Mouse (Mus musculus) layer of hippocampus, adult 11-12 months (tissue): ENCODE measurements at regions not wholly inside any gene's neighbourhood (a gene's known extent, or its start where the extent isn't known, plus 50 kb on each side); places are given as distances from the start of the nearest gene placed in this dataset.

Experiments
- DNase-seq: peaks from one replicate; pipeline ENCODE4 v3.0.0; 2022; ENCODE audit warnings: low spot score

DNA sequence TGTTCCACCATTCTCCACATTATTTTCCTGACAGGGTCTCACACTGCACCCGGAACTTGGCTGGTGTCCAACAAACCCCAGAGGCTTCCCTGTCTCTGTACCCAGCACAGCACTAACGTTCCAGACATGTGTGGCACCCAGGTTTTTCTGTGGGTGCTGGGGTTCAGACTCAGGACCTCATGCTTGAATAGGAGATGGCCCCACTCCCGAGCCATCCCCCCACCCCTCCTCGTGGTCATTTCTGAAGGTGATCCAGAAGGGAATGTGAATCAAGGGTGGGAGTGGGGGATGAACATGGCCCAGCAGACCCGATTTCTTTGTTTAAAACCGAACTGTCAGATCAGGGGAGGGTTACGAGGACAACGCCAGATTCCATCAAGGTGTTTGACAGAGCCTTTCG is 245.6 kb downstream of the Tbc1d1 start:
- DNase-seq: no peak

DNA sequence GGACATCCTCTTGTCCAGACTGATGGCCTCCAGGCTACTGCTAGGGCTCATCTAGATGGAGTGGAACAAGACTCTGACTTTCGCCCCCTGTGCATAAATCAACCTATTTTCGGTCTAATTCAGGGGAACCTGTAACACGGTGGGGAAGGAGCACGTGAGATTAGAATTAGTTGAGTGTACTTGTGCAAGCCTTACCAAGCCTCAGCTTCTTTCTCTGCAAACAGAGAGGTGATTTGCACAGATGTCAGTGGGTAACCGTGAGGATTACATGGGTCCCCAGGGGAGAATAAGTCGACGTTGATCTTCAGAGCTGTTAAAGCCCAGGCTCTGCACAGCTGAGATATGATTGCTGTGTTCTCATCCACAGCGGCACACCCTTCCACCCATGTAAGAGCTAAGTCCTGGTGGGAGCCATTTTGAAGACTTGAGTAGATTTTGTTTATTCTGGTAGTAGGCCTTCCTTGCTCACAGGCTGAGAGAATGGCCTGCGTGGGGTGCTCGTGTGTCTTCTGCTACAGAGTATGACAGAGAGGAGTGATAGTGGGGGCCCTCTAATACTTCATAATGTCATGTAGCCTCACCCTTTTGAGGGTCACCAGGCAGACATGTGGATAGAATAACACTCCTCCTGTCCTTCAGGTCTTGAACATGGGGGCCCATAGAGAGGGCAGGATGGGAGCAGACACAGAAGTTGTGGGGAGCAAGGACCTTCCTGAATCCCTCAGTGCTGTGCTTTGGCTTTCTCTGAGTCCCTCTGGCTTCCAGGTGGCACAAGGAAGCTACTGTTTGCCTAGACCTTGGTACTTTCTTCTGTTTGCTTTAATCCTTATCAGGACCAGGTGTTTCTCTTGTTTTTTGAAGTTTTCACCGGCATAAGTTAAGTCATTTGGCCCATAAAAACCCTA is 247.2 kb downstream of the Tbc1d1 start:
- DNase-seq: no peak

DNA sequence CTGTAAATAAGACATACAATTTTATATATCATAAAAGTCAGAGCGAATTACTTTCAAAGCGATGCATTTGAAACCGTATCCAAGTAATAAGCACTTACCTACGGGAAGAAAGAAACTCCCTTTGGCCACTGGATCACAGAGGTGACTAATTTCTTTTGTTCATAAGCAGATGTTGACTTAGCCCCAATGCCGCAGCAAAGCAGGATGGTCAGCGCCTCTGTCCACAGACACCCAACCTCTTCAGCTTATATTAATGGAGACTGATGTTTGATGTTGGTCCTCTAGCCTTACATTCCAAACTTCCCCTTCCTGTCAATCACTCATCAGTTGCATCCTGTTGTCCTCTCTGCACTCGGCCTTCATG is 247.9 kb downstream of the Tbc1d1 start:
- no peak for DNase-seq

DNA sequence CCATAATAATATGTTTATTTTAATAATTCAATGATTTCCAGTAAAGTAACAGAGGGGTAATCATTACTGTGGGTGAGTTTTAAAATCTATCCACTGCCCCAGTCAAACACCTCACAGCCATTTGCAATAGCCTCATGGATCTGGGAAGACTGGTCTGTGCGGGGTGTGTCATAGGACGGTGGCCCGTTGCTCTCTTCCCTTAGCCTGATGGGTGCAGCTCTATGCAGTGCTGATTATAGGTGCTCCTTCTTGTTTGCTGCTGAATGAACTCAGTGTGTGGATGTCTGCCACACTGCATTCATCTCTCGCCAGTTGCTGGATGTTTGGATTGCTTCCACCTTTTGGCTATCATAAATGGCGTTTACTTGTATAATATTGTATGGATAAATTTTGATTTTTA is 248.4 kb downstream of the Tbc1d1 start:
- DNase-seq: no peak

DNA sequence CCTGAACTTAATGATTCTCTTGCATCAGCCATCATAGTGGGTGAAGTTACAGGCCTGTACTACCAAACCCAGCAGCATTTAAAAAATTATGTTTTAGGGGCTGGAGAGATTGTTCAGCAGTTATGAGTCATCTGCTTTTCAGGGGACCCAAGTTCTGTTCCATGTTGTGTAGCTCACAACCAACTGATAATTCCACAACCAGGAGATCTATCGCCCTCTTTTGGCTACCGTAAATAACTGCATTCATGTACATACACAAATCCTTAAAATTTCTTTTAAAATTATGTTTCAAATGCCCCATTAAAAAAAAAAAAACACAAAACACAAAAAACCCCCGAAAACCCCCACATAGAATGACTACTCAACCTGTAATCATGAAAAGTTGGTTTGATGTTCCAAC is 252.8 kb downstream of the Tbc1d1 start:
- DNase-seq: no peak

DNA sequence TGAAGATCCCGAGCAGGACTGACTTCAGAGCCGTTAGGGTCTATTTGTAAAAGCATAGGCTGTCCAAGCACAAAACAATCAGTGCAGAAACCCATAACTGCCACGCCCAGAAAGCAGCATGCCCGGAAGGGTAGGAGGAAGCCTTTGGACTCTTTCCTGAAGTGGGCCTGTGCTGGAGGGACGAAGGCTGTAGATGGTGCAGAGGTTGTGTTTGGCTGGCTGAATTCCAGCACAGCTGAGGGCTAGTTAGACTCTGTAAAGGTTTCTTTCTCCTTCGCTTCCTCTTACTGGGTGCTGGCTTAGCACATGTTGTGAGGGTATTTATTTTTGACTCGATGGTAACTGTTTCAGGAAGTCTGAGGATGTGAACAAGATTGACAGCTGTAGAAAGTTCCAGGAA is 254.5 kb downstream of the Tbc1d1 start:
- peak; percentile 34 for DNase-seq

DNA sequence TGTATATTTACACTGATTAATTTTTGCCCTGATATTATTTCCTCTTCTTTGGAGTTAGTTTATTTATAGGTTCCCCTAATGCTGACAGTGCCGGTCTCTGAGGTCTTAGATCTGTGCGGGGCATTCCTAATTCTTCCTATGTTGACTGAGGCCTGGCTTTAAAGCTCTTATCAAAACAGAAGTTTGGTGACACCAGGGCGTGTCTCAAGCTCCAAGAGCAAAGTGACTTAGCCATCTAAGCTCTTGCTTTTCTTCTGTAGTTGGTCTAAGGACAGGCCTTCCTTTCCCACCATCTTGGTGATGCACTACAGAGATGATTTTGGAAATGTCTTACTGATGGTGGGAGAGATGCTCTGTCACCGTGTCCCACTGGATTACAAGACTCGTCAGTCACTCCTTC is 258.4 kb downstream of the Tbc1d1 start:
- no peak for DNase-seq

DNA sequence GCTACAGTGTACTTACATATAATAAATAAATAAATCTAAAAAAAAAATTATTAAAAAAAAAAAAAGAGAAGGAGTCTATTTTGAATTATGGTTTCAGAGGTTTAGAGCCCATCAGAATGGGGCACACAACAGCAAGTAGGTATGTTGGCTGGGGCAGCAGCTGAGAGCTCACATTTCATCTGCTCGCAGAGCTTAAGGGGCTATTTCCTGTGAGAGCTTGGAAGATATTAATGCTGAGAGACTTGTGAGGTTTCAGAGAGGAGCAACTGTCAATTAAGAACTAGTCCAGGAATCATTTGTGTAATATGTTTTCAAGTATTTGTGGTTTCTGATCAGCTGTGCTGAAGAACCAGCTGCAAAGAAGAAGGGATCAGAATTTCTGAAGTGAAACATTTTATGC is 263.3 kb downstream of the Tbc1d1 start:
- DNase-seq: no peak

DNA sequence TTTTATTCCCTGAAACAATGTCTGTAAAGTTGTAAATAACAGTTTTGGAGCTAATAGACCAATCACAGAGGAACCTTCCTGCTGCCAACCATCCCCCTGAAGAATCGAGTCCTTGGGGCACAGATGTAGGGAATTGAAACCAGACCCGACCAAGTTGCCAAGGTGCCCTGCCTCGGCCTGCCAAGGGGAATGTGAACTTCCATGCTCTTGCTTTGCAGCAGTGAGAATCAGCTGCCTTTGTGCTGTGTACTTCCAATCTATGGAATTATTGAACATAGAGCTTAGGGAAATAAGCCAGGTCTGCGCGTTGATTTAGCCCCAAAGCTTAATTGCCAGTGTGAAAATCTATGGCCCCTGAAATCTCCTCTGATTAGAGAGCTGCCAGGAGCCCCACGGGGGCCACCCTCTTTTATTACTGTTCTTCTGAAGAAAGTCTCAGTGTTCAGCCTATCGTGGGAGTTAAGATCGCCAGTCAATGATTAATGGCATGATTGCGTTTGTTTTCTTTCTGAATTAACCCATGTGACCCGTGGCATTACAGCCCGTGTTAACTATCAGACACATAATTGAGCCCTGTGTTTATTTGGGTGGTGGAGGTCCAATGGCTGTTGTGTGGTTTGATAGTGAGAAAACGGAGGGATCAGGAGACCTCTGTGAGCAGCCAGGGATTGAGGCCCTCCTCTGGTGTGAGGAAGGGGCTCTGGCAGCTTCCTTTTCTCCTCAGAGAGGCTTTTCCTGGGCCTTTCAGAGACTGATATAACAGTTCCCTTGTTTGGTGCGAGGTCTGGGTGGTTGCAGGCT is 266.9 kb downstream of the Tbc1d1 start:
- peak; percentile 11 for DNase-seq

DNA sequence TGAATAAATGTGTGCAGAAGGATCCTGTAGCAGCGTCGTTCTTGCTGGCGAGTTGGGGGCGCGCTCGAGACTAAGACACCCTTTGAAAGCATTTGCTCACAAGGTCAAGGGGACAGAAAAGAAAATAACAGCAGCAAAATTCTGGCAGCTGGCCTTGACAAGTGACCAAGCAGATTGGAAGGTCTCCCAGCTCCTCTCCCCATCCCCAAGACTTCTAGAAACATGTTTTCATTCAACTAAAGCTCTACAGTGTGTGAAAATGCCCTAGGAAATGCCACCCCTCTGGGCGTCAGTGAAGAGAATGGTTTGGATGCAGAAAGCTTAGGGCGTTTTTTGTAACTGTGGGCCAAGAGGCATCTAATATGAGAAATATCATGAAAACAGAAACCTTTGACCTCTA is 272.7 kb downstream of the Tbc1d1 start:
- no peak for DNase-seq

DNA sequence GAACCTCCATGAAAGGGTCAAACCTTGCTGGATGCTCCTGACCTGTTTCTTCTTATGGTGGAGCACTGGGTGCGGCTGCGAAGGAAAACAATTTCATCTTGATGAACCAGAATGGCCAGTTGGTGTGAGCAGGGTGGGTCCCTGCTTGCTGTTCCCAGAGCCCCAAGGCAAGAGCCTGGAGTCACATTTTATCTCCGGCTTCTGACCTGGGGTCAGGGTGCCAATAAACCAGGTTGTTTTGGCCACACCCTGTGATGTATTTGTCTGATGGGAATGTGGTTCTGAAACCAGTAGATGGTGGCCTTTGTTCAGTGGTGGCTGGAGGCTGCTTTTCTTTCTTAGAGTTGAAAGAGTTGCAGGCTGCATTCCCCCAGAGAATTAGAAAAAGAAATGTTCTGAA is 274.4 kb downstream of the Tbc1d1 start:
- DNase-seq: no peak

DNA sequence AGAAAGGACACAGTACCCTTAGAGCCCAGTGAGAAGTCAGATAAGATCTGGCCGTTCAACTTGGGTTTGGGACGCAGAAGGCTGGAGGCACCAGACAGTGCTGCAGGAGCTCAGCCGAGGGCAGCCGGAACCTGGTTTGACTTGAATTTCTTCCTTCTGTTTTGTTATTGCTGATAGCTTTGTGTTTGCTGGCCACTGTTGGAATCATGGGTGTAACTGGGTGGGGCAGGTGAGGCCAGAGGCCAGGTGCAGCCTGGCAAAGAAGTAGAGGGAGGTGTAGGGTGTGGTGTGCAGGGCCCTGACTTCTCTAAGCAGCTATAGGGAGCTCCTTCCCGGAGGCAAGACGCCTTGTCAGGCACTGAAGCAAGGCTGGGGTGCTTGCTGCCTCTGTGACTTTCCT is 275.5 kb downstream of the Tbc1d1 start:
- DNase-seq: no peak

DNA sequence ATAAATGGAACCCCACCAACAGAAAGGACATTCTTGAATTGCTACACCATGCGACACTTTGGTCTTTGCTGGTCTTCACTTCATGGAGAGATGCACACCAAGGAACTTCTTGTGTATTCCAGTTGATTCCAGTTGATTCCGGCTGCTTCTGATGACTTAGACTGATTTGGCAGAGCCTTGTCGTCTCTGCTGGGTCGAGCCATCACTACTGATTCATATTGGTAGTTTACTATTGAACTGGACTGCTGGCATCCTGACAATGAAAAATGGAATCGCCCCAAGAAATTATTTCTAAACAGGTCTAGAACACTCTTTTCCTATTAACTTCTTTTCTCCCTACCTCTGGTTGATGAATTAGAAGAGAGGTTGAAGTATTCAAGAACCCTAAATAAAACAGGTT is 277.7 kb downstream of the Tbc1d1 start:
- no peak for DNase-seq

DNA sequence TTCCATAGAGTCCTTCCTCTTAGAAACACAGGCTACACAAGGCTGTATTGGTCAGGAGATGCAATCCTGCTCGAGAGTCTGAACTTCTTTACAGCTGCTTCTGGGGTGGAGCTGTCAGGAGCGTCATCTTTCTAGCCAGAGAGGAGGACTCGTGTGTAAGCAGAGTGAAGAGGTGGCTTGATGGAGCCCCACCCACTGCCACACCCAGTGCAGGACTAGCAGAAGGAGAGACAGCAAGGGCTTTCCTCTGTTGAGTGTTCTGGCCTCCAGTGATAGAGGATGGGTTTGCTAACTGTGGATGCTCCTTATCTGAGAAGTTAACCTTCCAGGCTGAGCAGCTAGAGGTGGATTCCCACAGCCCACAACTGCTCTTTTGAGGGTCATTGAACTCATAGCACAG is 279.4 kb downstream of the Tbc1d1 start:
- DNase-seq: no peak

DNA sequence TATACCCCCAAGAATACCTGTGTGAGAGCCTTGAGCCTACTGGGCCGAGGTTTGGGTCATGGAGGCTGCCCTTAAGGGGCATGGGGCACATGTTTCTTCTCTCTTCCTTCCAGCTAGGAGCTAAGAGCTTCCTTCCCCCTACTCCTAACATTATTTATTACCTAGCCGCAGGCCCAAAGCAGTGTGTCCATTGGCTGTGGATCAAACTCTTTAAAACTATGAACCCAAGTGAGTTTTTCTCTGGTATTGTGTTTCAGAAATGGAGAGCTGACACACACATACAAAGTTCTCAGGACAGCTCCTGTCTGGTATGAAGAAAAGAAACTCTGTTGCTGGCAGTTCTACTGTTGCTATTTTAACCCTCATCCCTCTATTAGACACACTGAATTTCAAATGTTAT is 279.9 kb downstream of the Tbc1d1 start:
- DNase-seq: no peak

DNA sequence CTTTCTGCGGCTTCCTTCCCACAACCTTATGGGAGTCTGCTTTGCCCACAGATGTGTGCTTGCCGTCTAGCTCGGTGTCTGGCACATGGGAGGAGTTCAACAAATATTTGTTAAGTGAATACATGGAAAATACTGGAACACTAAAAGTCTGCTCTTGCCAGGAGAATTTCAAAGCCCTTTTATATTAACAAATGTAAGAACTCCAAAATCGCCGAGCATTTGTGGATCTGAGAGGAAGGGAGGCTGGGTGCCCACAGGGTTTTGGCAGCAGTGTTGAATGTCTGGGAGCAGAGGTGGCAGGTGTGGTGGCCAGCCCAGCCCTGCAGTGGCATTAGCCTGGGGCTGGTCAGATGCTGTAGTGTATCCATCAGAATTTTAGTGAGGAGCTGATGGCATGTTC is 281.6 kb downstream of the Tbc1d1 start:
- no peak for DNase-seq

DNA sequence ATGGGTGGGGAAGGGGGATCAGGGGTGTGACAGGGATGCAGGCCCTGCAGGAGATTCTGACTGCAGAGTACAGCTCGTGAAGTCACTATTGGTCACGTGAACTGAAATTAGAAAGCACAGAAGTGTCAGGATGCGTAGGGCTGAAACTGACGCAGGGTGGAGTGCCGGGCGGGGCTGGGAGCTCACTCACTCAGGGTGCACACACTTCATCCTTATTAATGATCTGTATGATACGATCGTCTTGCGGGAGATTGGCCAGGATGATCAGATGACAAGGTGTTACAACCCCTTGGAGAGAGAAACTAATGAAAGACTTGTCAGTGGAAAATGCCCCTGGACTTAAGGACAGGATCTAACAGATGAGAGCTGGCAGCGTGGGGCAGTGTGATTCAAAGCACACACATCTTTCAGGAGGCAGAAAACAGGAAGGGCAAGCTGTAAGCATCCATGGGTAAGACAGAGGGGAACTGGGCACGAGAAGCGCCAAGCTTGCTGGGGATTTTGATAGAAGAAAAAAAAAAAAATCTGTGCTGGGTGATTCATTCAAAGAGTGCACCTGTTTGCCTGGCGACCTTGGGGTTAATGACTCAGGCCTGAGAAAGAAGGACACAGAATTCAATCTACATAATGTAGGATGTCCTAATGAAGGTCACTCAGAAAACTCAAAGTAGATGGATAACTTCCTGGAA is 282.5 kb downstream of the Tbc1d1 start:
- DNase-seq: no peak

DNA sequence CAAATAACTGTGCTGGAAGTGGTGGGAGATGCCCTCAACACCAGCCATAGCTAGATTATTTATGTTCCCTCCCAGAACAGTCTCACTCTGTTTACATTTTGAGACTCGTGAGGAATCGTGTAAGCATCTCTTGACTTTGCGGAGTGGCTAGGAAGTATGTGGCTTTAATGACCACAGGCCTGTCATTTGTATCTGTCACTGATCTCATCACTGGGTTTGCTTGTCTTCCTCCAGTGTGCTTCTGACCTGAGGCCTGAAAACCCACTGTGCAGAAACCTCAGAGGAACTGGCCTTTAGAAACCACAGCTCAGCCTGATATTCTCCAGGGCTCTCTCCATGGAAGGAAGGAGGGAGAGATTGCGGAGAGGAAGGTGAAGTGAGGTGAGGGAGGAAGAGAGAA is 291.7 kb downstream of the Tbc1d1 start:
- DNase-seq: no peak

DNA sequence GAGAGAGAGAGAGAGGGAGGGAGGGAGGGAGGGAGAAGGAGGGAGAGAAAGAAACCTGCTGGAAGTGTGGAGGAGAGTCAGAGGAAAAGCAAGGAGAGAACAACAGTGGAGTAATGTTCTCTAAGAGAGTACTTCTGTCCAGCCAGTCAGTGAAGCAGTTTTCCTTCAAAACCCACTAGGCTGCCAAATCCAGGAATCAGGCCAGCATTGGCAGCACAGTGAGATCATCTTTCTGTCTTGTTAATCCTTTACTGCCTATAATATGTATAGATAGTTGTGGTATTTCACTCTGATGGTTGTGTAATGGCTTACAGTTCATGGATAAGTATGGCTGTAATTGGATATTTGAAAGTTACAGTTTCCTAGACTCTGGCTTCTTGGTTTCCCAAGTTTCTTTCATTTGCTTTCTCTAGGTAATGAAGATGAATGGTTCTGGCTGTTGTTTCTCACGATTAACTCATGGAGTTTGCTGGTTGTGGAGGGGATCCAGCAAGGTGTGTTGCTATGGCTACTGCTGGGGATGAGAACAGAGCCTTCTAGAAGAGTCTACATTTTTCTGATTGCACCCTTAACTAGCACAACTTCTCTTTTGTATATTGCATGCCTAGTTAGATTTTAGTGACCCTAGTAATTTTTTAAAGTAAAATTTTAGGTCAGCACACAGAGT is 296.7 kb downstream of the Tbc1d1 start:
- DNase-seq: no peak

DNA sequence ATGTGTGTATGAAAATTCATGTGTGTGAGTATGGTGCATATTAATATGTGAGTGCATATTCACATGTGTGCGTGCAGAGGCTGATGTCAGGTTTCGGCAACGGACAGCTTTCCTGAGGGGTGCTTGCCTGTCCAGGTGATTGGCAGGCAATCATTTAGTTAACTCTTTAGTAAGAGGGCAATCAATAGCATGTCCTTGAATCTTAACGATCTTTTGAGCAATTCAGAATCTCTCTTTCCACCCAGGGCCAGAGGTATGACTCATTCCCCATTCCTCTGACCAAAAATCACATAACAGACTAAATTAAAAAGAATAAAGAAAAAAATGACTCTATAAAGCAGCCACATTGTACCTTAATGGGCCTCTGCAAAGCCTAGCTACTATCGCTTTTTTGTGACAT is 303.7 kb downstream of the Tbc1d1 start:
- DNase-seq: no peak

DNA sequence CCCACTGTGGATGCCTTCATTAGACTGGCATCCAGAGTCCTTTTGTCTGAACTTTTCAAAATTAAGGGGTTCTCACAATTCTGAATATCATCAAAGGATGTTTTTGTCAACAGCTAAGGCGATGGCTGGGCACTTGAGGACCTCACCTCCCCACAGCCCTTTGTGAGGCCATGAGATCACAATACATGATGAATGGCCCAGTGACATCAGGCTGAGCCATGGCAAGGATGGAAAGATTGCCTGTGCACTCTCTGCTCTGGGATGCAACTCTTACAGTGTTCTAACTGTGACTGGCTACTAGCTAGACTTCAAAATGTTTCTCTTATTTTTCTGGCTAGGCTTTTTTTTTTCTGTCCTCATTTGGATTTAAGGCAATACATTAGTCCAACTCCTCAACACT is 304.8 kb downstream of the Tbc1d1 start:
- DNase-seq: no peak

DNA sequence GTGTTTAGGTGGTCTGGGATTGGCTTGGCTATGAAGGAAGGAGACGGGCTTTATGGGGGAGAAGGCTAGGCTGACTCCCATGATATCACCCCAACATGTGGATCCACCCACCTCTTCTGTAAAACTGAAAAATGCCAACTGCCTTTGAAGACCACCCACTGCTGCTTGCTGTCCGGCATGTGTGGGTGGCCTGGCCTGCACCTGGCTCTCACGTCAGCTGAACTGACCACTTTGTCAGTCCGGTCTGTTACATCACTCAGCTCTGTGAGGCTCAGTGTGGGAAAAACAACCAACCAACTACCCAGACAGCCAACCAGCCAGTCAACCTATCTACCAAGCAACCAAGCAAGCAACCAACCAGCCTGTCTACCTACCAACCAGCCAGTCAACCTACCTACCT is 305.5 kb downstream of the Tbc1d1 start:
- DNase-seq: no peak
